Mouse (Mus musculus) midbrain, embryonic 11.5 days (tissue): Measurements from ENCODE around the gene Celf2. TPM values are rescaled to one million over a fixed set of nuclear protein-coding genes. Genes with fewer than 3 reads are reported as not detected.
A peak's percentile ranks its signal among the peaks of the same experiment; 100 is the strongest.

Experiments used
- ATAC-seq: fragments of 200-750 bp; cut with Nextera tagmentation; 2 replicates; pipeline ENCODE4 v1.8.0; 2017; ENCODE audit warnings: moderate TSS enrichment, moderate library complexity; ENCODE audit not compliant: low FRiP score
- DNase-seq: peaks from one replicate; pipeline ENCODE4 v3.0.0; 2015; ENCODE audit warnings: low spot score; ENCODE audit errors: missing footprints
- H3K27ac ChIP-seq: fragments of 300-500 bp; sonication (generic); 2 replicates; pipeline ENCODE4 v1.5.1; 2014; ENCODE audit warnings: low read depth, low read length
- H3K27me3 ChIP-seq: fragments of 300-500 bp; sonication (generic); 2 replicates; pipeline ENCODE4 v1.6.1; 2014; ENCODE audit warnings: mild to moderate bottlenecking, low read length, moderate library complexity, mixed read lengths; ENCODE audit not compliant: control insufficient read depth, insufficient read depth
- H3K36me3 ChIP-seq: fragments of 300-500 bp; sonication (generic); 2 replicates; pipeline ENCODE4 v1.6.1; 2014; ENCODE audit warnings: mild to moderate bottlenecking, low read length, moderate library complexity, mixed read lengths; ENCODE audit not compliant: control insufficient read depth, insufficient read depth
- H3K4me1 ChIP-seq: fragments of 300-500 bp; sonication (generic); 2 replicates; pipeline ENCODE4 v1.6.1; 2014; ENCODE audit warnings: low read length; ENCODE audit not compliant: control insufficient read depth, insufficient read depth
- H3K4me2 ChIP-seq: fragments of 300-500 bp; sonication (generic); 2 replicates; pipeline ENCODE4 v1.6.1; 2014; ENCODE audit warnings: mild to moderate bottlenecking, moderate library complexity
- H3K4me3 ChIP-seq: fragments of 300-500 bp; sonication (generic); 2 replicates; pipeline ENCODE4 v1.5.1; 2014; ENCODE audit warnings: low read depth, low read length
- H3K9ac ChIP-seq: fragments of 300-500 bp; sonication (generic); 2 replicates; pipeline ENCODE4 v1.6.1; 2014; ENCODE audit warnings: low read length
- H3K9me3 ChIP-seq: fragments of 300-500 bp; sonication (generic); 2 replicates; pipeline ENCODE4 v1.6.1; 2016; ENCODE audit warnings: low read length; ENCODE audit not compliant: control insufficient read depth
- WGBS: fragments of 180-500 bp; shearing (Covaris S2); extraction: QIAGEN DNeasy Blood & Tissue Kit; methylation state at CpG from one replicate; pipeline ENCODE4 v1.1.7; 2014; 5-methylcytosine and 5-hydroxymethylcytosine counted together
- polyA plus RNA-seq: library from polyadenylated mRNA; unstranded; fragments of >200 nt; fragmentation: Nextera tagmentation; extraction: Ambion mirVana; gene quantifications from 2 replicates; pipeline ENCODE4 v1.2.1, GENCODE M21; 2014

Gene Celf2
- polyA plus RNA-seq, 1 experiment from 2014 or later: 92.7 TPM

GRCm38 (mm10) chr2:7031389-7031788 is 478.0 kb downstream of the Celf2 start:
- ATAC-seq (no peak), DNase-seq (no peak)
- Histone ChIP-seq H3K4me1 (no peaks in the 10 kb centered on the region), H3K9ac (no peak overlapping the region), H3K4me3 (no peak overlapping the region), H3K36me3 (no peaks in the 10 kb centered on the region), H3K27me3 (no peaks in the 10 kb centered on the region), H3K27ac (no peak overlapping the region), H3K9me3 (no peaks in the 10 kb centered on the region), H3K4me2 (no peak overlapping the region)
- 100% methylated on average over 1 of the region's 1 CpGs for WGBS

GRCm38 (mm10) chr2:7026737-7027136 is 482.6 kb downstream of the Celf2 start:
- Histone ChIP-seq H3K36me3 (no peaks in the 10 kb centered on the region), H3K9ac (no peak overlapping the region), H3K27ac (no peak overlapping the region), H3K9me3 (no peaks in the 10 kb centered on the region), H3K27me3 (no peaks in the 10 kb centered on the region), H3K4me1 (no peaks in the 10 kb centered on the region; the same call in 1 of the 2 replicates), H3K4me2 (no peak overlapping the region), H3K4me3 (no peak overlapping the region)
- DNase-seq (no peak), ATAC-seq (no peak)
- WGBS: 90% methylated on average over 1 of the region's 1 CpGs

- no peak for ATAC-seq
- Histone ChIP-seq H3K27me3 (no peaks in the 10 kb centered on the region), H3K9me3 (no peaks in the 10 kb centered on the region), H3K4me2 (no peak overlapping the region), H3K4me1 (no peaks in the 10 kb centered on the region; the same call in 1 of the 2 replicates), H3K4me3 (no peak overlapping the region), H3K9ac (no peak overlapping the region), H3K27ac (no peak overlapping the region), H3K36me3 (no peaks in the 10 kb centered on the region)
- DNase-seq: no peak
- WGBS: 73% methylated on average over 5 of the region's 5 CpGs
These were observed 483.8 kb downstream of the Celf2 start for GRCm38 (mm10) chr2:7025594-7025993.

- DNase-seq: no peak
- ATAC-seq: no peak
- Histone ChIP-seq H3K4me3 (no peak overlapping the region), H3K36me3 (no peaks in the 10 kb centered on the region), H3K4me2 (no peak overlapping the region), H3K27me3 (no peaks in the 10 kb centered on the region), H3K9ac (no peak overlapping the region), H3K9me3 (no peaks in the 10 kb centered on the region), H3K4me1 (no peaks in the 10 kb centered on the region; the same call in 1 of the 2 replicates), H3K27ac (no peak overlapping the region)
- 68% methylated on average over 3 of the region's 3 CpGs for WGBS
These were observed 487.2 kb downstream of the Celf2 start for GRCm38 (mm10) chr2:7022184-7022583.

GRCm38 (mm10) chr2:7017384-7018113 is 491.8 kb downstream of the Celf2 start:
- no peaks in the 10 kb centered on the region for H3K9me3 ChIP-seq
- 89% methylated on average over 6 of the region's 6 CpGs for WGBS
- H3K4me3 ChIP-seq: no peak overlapping the region
- H3K27me3 ChIP-seq: no peaks in the 10 kb centered on the region
- DNase-seq (no peak), ATAC-seq (no peak)
- H3K27ac ChIP-seq: no peak overlapping the region
- H3K9ac ChIP-seq: no peak overlapping the region
- H3K4me2 ChIP-seq: no peak overlapping the region
- no peaks in the 10 kb centered on the region; the same call in 1 of the 2 replicates for H3K4me1 ChIP-seq
- H3K36me3 ChIP-seq: no peaks in the 10 kb centered on the region

GRCm38 (mm10) chr2:7013126-7013525 is 496.2 kb downstream of the Celf2 start:
- Histone ChIP-seq H3K36me3 (no peaks in the 10 kb centered on the region), H3K9me3 (no peaks in the 10 kb centered on the region), H3K4me3 (no peak overlapping the region), H3K27me3 (no peaks in the 10 kb centered on the region), H3K27ac (no peak overlapping the region), H3K9ac (no peak overlapping the region), H3K4me2 (no peak overlapping the region), H3K4me1 (no peaks in the 10 kb centered on the region)
- DNase-seq (peak; percentile 72), ATAC-seq (no peak)
- 89% methylated on average over 5 of the region's 5 CpGs for WGBS

GRCm38 (mm10) chr2:7006816-7007215 is 502.5 kb downstream of the Celf2 start:
- DNase-seq (peak; percentile 51), ATAC-seq (no peak)
- 92% methylated on average over 3 of the region's 3 CpGs for whole genome bisulfite sequencing
- no peaks in the 10 kb centered on the region for H3K9me3 ChIP-seq
- H3K4me1 ChIP-seq: peaks cover 3% of the 10 kb centered on the region
- no peak overlapping the region for H3K27ac ChIP-seq
- H3K36me3 ChIP-seq: no peaks in the 10 kb centered on the region
- H3K27me3 ChIP-seq: no peaks in the 10 kb centered on the region
- H3K4me2 ChIP-seq: no peak overlapping the region
- H3K9ac ChIP-seq: no peak overlapping the region
- no peak overlapping the region for H3K4me3 ChIP-seq

GRCm38 (mm10) chr2:7001967-7002366 is 507.4 kb downstream of the Celf2 start:
- Histone ChIP-seq H3K27me3 (no peaks in the 10 kb centered on the region), H3K36me3 (no peaks in the 10 kb centered on the region), H3K9ac (no peak overlapping the region), H3K27ac (no peak overlapping the region), H3K4me1 (peaks cover 8% of the 10 kb centered on the region), H3K4me3 (no peak overlapping the region), H3K9me3 (no peaks in the 10 kb centered on the region), H3K4me2 (no peak overlapping the region)
- ATAC-seq (peak; percentile 76), DNase-seq (peak; percentile 88)
- 19% methylated on average over 2 of the region's 2 CpGs for WGBS

GRCm38 (mm10) chr2:6991010-6991421 is 518.3 kb downstream of the Celf2 start:
- no peak overlapping the region for H3K27ac ChIP-seq
- peak; percentile 64 for DNase-seq
- H3K4me2 ChIP-seq: no peak overlapping the region
- H3K36me3 ChIP-seq: no peaks in the 10 kb centered on the region
- H3K4me3 ChIP-seq: no peak overlapping the region
- no peaks in the 10 kb centered on the region for H3K9me3 ChIP-seq
- no peak for ATAC-seq
- no peaks in the 10 kb centered on the region for H3K4me1 ChIP-seq
- WGBS: 80% methylated on average over 5 of the region's 5 CpGs
- no peaks in the 10 kb centered on the region for H3K27me3 ChIP-seq
- no peak overlapping the region for H3K9ac ChIP-seq
